Mouse (Mus musculus) gastrocnemius, adult 2 months (tissue): ENCODE data around the gene Map7. TPM values are rescaled to one million over a fixed set of nuclear protein-coding genes. Genes with fewer than 3 reads are reported as not detected.

Source experiments
- DNase-seq: peaks from one replicate; pipeline ENCODE4 v3.0.0; 2022
- H3K27ac ChIP-seq: fragments of 200-600 bp; 2 replicates; pipeline ENCODE4 v1.8.1; 2022; ENCODE audit warnings: mild to moderate bottlenecking
- H3K4me3 ChIP-seq: fragments of 200-600 bp; 2 replicates; pipeline ENCODE4 v1.8.1; 2022; ENCODE audit warnings: mild to moderate bottlenecking, moderate library complexity
- CTCF ChIP-seq: fragments of 200-600 bp; IDR thresholded peaks from 2 replicates; pipeline ENCODE4 v1.8.1; 2022; ENCODE audit warnings: antibody characterized with exemption, mild to moderate bottlenecking, moderate library complexity
- intact Hi-C: fragments of 180-260 bp; cut with DNase I; formaldehyde crosslinking; loops from one replicate; pipeline ENCODE4 v1.15.1; 2025
- total RNA-seq, 2 experiments: library from RNA; stranded (reverse); gene quantifications; 2 replicates each; pipeline ENCODE4 v1.2.3; 2021

The Map7 gene
- total RNA-seq, 2 experiments from 2014 or later = 3.9 to 4.9 TPM

DNA sequence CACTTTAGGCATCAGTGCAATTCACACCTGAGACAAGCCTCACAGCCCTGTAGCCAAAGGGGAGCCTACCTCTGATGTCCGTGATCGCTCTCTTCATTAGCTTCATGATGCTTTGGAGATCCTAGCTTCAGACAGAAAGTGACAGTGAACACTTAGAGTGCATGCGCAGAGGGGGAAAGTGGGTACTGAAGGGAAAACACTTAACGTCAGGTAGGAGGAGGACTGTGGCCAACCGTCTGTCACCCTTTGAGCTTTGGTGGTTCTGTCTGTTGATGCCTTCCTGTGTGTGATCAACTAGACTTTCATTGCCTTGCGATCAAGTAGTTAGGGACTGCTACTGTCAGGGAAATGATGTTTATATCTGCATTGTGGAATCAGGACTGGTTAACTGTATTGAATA is 114.6 kb downstream of the Map7 start:
- intact Hi-C loops = no loop called here
- no peak for TF ChIP-seq CTCF

GRCm38 (mm10) chr10:20264479-20264878 is 116.2 kb downstream of the Map7 start:
- no peak for TF ChIP-seq CTCF
- intact Hi-C loops = no loop called here
- Histone ChIP-seq H3K4me3 (no peak overlapping the region), H3K27ac (no peak overlapping the region)
- no peak for DNase-seq

More for the DNA sequence above, 114.6 kb downstream of the Map7 start:
- DNase-seq = no peak
- no peak overlapping the region for H3K4me3 ChIP-seq
- H3K27ac ChIP-seq = no peak overlapping the region

DNA sequence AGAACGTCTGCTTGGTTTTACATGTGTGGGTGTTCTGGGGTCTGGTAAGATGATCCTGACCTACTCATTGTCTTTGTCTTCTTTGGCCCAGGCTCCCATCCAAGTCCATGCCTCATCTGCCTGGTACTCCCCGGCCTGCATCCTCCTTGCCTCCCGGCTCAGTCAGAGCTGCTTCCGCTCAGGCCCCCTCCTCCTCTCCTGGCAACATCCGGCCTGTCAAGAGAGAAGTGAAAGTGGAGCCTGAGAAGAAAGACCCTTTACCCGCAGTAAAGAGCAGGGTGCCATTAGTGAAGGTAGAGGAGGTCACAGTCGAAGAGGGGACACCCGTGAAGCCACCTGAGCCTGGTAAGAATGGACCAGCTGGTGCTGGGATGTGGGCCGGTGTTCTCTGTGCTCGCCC is 118.8 kb downstream of the Map7 start:
- TF ChIP-seq CTCF = no peak
- no peak for DNase-seq
- H3K27ac ChIP-seq = no peak overlapping the region
- intact Hi-C loops = no loop called here
- H3K4me3 ChIP-seq = no peak overlapping the region

- intact Hi-C loops = no loop called here
- DNase-seq = no peak
- no peak for TF ChIP-seq CTCF
- H3K27ac ChIP-seq = no peak overlapping the region
- H3K4me3 ChIP-seq = no peak overlapping the region
Measured at GRCm38 (mm10) chr10:20268945-20269344, 120.7 kb downstream of the Map7 start.

DNA sequence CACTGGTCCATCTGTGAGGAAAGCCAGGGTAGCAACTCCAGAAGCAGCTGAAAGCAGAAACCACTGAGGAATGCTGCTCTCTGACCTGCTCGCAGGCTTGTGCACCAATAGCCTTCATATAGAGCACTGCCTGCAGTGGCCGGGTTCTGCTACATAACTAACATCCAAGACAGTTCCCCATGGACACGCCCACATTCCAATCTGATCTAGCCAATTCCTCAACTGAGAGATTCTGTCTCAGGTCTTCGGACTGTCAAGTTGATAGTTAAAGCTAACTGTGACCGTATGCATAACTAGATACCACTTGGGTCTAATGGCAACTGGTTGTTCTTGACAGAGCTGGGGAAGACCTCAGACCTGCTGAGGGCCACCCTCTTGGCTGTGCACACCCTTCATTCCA is 124.1 kb downstream of the Map7 start:
- no peak for TF ChIP-seq CTCF
- Histone ChIP-seq H3K4me3 (no peak overlapping the region), H3K27ac (no peak overlapping the region)
- DNase-seq = peak; percentile 32
- intact Hi-C loops = no loop called here

DNA sequence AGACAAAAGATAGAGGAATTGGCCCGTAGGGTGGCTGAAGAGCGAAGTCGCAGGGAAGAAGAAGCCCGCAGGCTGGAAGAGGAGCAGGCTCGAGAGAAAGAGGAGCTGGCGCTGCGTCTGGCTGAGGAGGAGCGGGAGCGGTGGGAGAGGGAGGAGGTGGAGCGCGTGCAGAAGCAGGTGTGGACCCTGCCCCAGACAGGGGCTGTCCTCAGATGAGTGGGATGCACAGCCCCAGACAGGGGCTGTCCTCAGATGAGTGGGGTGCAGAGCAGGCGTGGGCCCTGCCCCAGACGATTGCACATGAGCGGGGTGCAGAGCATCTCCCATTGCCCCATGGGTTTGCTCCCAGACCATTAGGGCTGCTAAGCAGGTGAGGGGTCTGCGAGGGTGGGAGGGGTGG is 125.0 kb downstream of the Map7 start:
- Histone ChIP-seq H3K4me3 (no peak overlapping the region), H3K27ac (no peak overlapping the region)
- intact Hi-C loops = no loop called here
- no peak for TF ChIP-seq CTCF
- DNase-seq = no peak

- H3K27ac ChIP-seq = no peak overlapping the region
- no peak for DNase-seq
- intact Hi-C loops = no loop called here
- no peak overlapping the region for H3K4me3 ChIP-seq
- TF ChIP-seq CTCF = no peak
Measured at GRCm38 (mm10) chr10:20274022-20274421, 125.8 kb downstream of the Map7 start.

GRCm38 (mm10) chr10:20281456-20281855 is 133.2 kb downstream of the Map7 start:
- intact Hi-C loops = no loop called here
- no peak overlapping the region for H3K4me3 ChIP-seq
- no peak overlapping the region for H3K27ac ChIP-seq
- no peak for DNase-seq
- TF ChIP-seq CTCF = no peak

GRCm38 (mm10) chr10:20285289-20285975 is 137.2 kb downstream of the Map7 start:
- intact Hi-C loops = no loop called here

GRCm38 (mm10) chr10:20285994-20286836 is 137.9 kb downstream of the Map7 start:
- no peak for TF ChIP-seq CTCF
- peak overlapping the region; percentile 56 for H3K4me3 ChIP-seq
- peak overlapping the region; percentile 68 for H3K27ac ChIP-seq
- peak; percentile 40 for DNase-seq
- intact Hi-C loops = no loop called here

More at GRCm38 (mm10) chr10:20285289-20285975, 137.2 kb downstream of the Map7 start:
- Histone ChIP-seq H3K27ac (peak overlapping the region; percentile 68), H3K4me3 (peak overlapping the region; percentile 56)
- no peak for TF ChIP-seq CTCF
- peak; percentile 31 for DNase-seq

DNA sequence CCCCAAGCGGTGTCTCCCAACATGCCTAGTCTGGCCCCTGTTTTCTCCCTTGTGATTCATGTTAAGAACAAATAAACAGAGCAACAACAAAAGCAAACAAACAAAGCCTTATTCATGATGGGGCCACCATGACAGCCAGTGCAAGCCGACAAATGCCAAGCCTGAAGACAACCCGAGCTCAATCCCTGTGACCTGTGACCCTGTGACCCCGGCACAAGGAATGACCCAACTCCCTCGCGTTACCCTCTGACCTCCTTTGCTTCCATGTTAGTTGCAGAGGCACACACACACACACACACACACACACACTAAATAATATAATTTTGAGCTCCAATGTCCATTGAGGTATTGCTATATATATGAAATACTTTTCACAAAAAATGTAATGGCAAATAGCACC is 139.1 kb downstream of the Map7 start:
- H3K27ac ChIP-seq = peak overlapping the region; percentile 68; the same call in 1 of the 2 replicates
- H3K4me3 ChIP-seq = no peak overlapping the region
- DNase-seq = no peak
- intact Hi-C loops = no loop called here
- TF ChIP-seq CTCF = no peak

- intact Hi-C loops = loop anchor here (2.0 kb wide), 2 partner anchors 16 to 656 kb away; no protein-coding TSS in a partner anchor
- TF ChIP-seq CTCF = peak; percentile 98
- Histone ChIP-seq H3K4me3 (peak overlapping the region; percentile 64), H3K27ac (peak overlapping the region; percentile 3; the same call in 1 of the 2 replicates)
- peak; percentile 88 for DNase-seq
Measured at GRCm38 (mm10) chr10:20290467-20290883, 142.2 kb downstream of the Map7 start.

DNA sequence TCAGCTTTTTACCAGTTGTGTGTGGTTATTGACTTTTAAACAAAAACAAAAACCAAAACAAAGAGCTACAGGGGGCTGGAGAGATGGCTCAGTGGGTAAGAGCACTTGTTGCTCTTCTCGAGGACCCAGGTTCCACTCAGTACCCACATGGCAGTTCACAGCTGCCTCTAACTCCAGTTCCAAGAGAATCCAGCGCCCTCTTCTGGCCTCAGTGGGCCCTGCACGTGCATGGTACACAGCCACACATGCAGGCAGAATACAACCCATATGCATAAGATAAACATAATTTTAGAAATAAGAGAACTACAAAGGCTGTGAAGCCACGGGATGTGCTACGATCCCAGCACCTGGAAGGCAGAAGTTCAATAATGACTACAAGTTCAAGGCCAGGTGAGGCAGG is 147.7 kb downstream of the Map7 start:
- intact Hi-C loops = no loop called here
- peak; percentile 10; the same call in 1 of the 2 replicates for TF ChIP-seq CTCF
- no peak overlapping the region for H3K27ac ChIP-seq
- no peak overlapping the region for H3K4me3 ChIP-seq
- DNase-seq = no peak
